Mouse (Mus musculus) right cerebral cortex, postnatal 36 days (tissue): ENCODE measurements around the gene Pld4.
A peak's percentile ranks its signal among the peaks of the same experiment; 100 is the strongest.

Source experiments
- DNase-seq, 2 experiments: peaks; one replicate each; pipeline ENCODE4 v3.0.0; 2022; ENCODE audit warnings: low spot score in 2 of 2, mixed read lengths in 1 of 2

The Pld4 gene

DNA sequence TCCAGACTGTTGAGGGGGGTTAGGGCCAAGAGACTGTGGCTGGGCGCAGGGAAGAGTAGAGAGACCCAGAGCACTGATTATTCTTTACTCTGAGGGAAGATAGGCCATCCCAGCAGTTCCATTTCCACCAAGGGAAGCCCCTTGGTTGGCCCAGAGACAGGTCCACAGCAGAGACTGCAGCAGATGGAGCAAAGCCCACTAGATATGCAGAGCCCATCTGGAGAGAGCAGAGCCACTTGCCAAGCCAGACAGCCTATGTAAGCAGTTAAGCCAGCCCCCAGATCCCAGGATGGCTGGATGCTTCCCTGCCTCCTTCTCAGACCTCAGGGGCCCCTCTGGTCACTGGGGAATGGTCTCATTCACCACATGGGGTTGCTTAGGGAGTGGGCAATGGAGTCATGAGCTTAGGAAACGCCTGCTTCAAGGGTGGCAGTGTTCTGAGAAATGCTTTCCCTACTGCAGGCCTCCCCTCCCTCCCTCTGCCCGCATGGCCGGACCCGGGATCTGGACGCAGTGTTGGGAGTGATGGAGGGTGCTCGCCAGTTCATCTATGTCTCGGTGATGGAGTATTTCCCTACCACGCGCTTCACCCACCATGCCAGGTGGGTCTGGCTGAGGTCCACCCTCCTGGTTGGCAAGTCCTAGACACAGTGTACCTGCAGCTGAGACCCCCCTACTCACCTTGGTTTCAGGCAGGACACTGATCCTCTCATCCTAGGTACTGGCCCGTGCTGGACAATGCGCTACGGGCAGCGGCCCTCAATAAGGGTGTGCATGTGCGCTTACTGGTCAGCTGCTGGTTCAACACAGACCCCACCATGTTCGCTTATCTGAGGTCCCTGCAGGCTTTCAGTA, 6.8 kb downstream of the Pld4 start:
- DNase-seq = no peak

DNA sequence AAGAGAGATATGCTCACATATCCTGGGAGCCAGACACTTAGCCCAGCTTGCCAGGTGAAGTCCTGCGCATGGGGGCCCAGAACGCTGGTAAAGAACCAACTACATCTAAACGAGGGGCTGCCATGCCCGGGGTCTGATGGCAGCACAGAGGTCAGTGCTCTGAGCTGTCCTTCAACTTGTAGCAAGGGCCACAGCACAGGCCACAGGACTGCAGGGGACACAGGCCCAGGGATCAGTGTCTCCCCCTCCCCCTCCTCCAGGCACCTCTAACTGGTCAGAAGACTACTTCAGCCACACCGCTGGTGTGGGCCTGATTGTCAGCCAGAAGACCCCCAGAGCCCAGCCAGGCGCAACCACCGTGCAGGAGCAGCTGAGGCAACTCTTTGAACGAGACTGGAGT, 7.7 kb downstream of the Pld4 start:
- no peak for DNase-seq

DNA sequence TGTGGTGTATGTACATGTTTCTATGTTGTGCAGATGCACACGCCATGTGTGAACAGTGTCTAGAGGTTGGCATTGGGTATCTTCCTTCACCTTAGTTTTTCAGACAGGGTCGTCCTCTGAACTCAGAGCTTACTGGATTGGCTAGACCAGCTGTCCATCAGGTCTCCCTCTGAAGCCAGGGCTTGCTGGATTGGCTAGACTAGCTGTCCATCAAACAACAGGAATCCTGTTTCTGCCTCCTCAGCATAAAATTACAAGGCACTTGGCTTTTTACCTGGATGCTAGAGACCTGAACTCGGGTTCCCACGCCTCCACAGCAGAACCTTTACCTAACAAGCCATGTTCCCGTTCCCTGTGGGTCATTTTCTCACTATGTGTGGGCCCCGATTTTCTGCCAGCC, 8.6 kb downstream of the Pld4 start:
- DNase-seq = no peak

DNA sequence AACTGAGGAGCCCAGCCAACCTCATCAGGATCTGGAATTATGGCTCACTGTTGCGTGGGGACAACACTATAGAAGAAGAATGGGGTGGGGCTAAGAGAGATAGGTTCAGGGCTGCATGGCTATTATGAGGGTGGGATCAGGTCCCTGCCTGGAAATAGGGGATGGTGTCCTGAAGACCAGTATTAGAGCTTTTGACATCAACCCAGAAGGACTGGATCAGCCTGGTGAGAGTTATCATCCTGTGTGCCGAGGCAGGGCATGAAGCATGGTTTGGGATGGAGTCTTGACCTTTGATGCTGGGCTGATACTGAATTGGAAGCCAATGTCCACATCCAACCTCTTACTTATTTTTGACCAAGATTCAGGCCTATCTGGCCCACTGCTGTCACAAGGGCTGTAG, 9.3 kb downstream of the Pld4 start:
- DNase-seq = no peak

DNA sequence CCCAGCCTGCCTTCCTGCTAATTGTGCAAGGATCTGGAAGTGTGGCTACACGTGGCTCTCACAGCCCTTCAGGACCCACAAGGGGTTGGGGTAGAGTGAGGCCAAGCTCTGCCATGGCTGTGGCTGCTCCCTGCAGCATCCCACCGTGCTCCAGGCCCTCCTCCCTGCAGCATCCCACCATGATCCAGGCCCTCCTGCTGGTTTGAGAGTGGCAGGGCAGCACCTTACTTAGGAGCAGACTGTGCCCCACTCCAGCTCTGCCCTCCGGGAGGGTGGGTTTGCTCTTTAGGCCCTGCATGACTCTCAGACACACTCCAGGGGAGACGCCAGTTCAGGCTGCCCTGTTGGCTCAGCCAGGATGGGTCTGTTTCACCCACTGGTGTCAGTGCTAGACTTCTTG, 9.9 kb downstream of the Pld4 start:
- DNase-seq = no peak

DNA sequence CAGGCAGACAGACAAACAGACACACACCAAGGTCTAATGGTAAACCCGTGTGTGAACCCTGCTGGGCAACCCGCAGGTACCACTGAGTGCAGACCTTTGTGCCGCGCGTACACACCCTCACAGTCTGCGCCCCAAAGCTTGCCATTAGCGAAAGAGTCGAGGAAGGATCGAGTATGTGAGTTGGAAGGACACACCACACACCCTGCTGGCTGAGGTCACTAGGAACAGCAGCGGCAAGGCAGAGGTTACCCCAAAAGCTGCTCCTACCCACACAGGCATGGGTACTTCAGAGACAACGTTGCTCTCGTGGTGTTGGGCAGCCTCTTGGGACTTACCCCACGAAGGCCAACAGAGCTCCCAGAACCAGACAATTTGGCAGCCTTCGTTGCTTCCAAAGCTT, 11.9 kb downstream of the Pld4 start:
- no peak for DNase-seq

DNA sequence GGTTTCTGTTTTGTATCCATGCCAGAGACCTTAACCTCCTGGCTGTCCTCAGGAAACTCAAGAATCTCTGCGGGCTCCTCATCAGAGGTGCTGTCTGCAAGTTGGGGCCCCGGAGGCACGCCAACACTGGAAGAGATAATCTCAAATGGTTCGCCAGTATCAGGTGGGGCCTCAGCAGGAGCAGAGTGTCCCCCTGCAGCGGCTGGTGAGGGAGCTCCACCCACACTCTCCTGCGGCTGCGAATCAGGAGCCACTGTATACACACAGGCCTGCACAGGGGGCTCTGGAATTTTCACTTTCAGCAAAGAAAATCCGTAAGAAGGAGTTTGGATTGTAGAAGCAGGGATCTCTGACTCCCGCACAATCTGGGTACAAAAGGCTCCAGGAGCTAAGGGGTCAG, 12.9 kb downstream of the Pld4 start:
- no peak for DNase-seq

DNA sequence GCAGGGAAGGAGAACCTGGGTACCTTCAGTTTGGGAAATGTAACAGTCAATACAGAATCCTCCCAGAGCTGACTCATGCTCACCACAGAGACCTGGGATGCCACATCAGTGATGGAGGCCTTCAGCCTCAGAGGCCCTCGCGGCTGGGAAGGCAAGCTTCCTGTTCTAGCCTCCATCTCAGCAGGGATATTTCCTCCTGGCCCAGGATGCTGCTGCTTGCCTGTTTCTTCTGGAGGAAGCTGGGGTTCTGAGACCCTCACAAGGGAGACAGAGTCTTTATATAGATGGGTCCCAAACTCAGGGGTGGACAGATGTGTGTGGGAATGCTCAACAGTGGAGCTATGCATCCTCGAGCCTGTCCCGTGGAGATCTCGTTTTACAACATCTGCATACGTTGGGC, 13.6 kb downstream of the Pld4 start:
- no peak for DNase-seq

DNA sequence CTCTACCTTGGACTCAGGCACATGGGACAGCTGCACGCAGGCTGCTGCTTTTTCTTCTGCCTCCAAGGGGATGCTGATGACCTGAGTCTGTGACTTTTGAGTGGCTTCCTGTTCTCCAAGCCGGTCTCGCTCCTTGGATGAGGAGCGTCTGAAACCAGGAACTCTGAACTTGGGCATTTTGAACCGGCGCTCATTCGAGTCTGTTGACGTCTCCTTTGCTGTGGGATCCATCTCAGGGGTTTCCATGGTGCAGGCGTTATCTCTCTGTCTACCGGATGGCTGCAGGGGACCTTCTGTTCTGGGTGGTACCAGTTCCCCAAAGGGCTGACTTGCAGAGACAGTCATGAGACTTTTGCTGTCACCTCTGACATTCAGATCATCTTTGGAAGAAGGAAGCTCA, 14.0 kb downstream of the Pld4 start:
- DNase-seq = no peak

DNA sequence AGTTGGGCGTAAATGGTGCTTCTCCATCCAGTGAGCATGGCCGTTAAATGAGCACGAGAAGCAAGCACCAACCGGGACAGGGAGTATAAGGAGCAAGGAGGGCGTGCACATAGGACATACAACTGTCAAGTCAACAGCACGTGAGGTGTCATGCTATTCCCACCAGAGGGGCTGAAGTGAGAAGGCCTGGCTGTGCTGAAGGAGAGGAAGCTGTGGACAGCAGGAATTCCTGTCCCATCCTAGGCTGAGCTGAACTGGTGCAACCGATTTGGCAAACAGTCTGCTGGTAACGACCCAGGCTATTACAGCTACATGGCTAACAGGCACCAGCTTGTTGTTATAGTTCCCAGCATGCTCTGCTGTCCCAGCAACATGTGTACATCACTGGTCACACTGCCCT, 30.6 kb downstream of the Pld4 start:
- no peak for DNase-seq

DNA sequence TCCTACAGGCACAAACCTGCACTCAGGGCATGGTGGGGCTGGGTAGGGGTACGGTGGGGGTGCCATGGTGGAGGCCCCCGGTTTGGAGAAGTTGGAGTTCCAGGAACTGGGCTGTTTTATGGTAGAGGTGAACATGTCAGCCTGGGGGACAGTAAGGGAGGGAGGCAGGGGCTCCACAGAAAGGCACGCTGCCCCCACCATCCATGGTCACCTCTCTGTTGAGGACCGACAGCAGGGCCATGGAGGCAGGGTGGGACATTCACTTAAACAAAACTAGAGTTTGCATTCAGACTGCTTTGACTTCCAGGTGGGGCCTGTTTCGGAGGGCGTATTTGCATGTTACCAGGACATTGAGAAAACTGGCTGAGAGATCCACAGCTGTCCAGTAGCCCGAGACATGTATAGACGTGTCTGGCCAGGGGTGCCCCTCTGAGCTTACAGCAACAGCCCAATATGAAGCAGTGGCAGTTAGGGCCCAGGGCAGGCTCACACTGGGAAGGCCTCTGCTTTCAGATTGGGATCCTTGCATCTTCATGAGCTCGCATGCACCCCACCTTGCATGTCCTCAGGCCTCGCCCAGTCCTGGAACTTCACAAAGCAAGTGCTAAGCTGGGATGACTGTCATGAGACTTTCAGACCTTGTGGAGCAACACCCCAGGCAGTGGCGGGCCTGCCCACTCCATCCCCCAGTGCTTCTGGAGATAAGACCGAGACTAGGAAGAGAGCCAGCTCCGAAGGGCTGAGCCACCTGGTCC, 33.3 kb downstream of the Pld4 start:
- no peak for DNase-seq

DNA sequence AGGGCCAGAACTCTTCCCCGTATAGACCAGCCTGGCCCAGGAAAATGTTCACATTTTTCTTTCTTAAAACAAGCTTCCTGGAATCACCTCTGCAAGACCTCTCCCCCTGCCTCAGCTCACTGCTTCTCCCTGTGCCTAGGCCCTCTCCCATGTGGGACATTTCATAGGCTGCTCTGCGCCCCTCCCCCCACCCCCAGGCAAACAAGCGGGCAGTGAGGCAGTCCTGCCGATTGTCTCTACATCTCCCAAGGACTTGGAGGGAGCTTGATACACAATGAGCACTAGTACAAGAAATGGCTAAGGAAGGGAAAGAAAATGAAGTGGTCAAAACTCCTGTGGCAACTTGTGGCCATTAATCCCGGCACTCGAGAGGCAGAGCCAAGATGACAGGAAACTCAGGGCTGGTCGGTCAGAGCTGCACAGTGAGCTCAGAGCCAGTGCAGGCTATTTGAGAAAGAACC, 33.9 kb downstream of the Pld4 start:
- no peak for DNase-seq

DNA sequence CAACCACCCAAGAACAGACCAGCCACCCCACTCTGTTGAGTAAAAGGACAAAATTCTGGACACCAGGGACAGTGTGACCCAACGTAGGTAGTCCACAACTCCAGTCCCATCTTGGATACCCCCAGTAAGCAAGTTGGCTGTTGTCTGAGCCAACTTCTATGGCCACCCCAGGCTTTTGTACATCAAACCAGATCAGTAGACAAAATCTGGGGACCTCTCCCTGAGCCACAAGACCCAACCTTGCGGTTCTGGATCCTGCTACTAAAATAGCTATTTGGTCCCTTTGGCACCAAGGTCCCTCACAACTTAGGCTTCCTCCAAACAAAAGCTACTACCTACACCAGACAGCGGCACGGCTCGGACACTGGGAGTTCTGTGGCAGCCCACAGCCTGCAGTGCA, 34.5 kb downstream of the Pld4 start:
- no peak for DNase-seq

DNA sequence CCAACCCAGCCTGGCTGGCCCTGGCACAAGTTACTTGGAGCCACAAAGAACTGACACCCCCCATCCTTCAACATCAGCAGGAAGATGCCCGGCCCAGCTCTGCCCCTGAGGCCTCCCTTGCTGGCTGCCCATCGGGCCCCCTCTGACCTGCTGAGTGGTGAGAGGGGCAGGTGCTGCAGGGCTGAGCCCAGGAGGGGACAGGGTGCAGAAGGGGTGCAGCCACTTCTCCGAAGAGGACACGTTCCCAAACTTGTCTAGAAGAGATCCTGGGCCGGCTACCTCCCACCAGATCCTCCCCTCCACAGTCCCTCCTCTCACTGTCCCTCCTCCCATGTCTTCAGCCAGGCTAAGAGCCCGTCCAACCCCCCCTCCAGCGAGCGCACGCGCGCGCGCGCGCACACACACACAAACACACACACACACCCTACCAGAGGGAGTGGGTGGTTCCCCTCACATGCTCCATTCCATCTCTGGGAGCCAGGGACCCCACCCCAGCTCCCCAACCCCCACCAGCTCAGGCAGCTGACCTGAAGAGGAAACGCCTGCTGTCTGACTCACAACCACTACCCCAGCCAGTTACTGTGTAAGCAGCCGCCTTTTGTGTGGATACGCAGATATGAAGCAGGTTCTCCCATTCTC, 35.1 kb downstream of the Pld4 start:
- no peak for DNase-seq

DNA sequence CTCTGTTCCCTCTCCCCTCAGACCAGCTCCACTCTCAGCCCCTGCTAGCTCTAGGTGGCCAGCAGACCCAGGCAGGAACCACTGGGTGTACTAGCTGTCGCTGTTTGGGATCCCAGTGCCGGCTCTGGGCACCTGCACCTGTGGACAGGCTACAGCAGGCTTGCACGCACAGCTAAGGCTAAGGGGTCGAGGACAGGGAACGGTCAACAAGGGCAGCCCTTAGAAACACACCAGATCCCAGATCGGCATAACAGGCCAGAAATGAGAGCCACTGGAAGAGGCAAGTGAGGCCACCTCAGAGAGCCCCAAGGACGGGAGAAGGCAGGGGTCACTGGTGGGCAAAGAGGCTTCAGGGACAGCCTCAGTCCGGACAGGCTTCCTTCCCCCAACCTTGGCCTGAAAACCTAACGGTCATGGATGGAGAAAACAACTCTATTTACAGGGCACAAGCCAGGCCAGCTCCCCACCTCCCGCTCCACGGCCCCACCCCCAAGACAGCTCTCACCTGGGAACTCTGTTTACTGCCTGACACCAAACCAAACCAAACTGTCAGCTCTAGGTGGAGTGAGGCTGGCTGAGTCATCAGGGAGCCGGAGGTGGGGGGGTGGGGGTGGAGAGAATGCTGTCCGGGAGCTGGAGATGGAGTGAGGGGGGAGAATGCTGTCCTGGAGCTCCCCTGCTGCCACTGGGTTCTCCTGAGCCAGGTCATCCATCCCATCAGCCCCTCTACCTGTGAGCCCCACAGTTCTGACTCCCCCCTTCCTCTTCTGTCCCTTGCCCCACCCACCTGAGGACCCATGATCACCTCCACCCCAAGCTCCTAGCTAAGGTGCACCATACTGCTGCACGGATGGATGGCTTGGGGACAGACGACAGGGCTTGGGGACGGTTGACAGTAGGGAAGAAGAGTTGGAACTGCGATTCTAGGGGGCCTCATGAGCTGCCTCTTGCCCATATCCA, 36.4 kb downstream of the Pld4 start:
- DNase-seq = no peak

DNA sequence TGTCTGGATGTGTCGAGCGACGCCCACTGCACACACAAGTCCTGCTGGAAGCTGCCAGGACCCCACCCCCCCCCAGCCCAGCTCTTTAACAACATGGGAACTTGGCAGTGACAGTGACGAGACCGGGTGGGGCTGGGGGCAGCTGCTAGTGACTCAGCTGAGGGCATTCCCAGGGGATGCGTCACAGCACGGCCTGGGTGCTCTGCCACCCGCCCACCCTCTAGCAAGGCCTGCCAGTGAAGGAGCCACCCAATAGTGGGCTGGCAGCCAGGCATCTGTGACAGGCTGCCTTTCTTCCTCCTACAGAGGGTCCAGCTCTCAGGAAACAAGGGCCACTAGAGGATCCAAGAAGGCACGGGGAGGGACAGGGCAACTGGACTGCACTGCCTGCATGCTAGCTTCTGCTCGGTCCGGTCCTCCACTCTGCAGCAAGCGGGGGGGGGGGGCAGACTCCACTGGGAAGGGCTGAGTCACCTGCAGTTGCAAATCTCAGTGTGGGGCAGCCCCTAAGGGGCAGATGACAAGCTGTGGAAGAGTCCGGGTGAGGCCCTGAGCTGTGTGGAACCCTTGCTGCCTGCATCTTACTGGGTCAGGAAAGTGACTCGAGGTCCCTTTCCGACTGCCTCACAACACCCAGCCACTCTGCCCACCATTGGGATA, 37.3 kb downstream of the Pld4 start:
- peak; percentile 52 to 63 for DNase-seq

DNA sequence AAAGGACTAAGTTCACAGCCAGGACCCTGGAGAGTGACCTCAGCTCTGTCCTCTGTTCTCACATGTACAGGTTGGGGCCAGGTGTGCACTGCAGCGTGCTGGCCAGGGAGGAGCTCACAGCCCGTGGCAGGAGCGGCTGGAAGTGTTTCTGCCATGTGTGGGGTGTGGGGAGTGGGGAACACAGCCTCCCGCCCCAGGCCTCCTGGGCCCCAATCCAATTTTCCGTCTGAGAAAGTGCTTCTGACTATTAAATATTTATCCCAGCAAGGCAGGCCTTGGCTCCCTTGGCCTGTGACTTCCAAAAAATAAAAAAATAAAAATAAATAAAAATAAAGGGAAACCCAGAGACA, 37.9 kb downstream of the Pld4 start:
- DNase-seq = no peak

DNA sequence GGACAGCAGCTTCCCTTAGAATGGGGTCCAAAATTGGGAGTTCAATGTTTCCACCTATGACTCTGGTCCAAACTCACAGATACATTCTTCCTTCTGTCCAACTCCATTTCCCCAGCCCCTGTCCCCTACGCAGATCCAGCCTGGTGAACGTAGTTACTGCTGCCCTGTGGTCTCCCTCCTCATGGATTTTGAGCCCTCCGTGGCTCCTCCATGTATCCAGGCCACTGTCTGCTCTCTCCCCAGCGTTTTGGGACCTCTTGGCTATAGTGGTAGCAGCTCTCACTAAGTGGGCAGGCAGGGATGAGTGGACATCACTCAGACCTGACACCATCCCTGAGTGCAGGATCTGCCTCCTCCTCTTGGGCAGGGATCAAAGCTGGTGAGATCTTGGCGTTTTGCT, 38.3 kb downstream of the Pld4 start:
- no peak for DNase-seq

DNA sequence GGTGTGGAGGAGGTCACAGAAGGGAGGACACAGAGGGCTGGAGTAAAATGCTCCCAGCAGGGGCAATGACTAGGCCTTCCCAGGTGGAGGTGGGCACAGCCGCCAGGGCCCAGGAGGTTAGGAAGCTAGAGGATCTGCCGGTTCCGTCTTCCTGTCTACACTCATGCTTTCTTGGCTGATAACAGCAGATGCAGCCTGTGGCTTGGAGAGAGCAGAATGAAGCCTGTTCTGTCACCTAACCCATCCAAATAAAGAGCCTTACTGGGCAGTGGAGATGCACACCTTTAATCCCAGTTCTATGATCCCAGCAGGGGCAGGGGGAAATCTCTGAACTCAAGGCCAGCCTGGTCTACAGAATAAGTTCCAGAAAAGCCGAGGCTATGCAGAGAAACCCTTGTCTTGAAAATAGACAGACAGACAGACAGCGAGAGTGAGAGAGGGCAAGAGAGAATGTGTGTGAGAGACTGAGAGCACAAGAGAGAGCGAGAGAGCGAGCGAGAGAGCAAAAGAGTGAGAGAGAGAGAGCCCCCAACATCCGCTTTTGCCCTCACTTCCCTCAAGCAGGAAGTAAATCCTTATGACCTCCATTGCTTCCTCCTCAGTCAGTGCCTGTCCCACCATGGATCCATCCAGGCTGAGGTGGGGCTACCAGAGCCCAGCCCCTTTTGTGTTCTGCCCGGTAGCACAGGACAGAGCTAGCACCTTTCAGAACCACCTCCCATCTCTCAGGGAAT, 38.9 kb downstream of the Pld4 start:
- DNase-seq = no peak

DNA sequence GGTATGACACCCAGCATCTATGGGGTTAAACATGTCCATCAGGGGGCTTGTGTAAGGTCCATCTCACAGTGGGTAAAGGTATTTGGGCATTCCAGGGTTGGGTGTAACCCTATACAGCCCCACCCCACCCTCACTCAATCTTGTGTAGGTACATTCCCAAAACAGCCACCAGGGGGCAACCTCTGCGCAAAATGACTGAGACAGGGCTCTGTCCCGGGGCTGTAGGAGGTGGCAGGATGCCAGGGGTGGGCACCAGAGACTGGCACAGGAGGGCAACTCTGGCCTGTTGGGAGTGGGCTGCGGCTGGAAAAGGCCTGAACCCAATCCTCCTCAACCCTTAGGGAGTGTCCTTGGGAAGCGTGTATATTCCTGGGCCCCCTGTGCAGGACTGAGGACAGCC, 40.0 kb downstream of the Pld4 start:
- DNase-seq = no peak
